Mouse (Mus musculus): ENCODE results near the gene Hbq1b.

Hbq1b gene

DNA sequence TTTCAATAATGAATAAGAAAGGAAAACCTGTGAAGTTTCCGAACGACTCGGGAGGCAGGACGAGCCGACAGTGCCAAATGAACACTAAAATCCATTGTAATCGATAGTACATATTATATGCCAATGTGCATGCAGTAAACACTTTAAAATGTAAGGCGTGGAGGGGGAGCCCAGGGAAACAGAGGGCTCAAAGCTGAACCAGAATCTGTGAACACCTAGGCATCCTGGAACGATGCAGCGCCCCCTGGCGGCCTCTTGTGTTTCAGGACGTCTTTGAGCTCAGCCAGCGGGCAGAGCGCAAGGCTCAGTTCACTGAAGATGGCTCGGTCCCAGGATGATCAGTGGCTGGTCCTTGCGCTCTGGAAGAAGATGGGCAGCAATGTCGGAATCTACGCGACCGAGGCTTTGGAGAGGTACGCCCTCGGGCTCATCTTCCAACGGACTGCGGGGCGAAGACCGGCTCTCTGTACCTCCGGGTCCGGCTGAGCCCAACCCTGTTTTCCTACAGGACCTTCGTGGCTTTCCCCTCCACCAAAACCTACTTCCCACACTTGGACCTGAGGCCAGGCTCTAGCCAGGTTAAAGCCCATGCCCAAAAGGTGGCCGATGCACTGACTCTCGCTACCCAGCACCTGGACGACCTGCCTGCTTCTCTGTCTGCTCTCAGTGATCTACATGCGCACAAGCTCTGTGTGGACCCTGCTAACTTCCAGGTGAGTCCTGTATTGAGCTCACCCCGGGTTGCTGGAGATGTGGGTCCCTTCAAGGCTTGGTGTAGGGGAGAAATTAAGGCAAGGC, at the start of gene Hbq1b:
Gene Hbq1b (plus strand): TSS at position 271 of the 798 bp plus-strand sequence.
- peak; percentile 69 for DNase-seq (ENCODE audit: extremely low spot score, low spot score)

DNA sequence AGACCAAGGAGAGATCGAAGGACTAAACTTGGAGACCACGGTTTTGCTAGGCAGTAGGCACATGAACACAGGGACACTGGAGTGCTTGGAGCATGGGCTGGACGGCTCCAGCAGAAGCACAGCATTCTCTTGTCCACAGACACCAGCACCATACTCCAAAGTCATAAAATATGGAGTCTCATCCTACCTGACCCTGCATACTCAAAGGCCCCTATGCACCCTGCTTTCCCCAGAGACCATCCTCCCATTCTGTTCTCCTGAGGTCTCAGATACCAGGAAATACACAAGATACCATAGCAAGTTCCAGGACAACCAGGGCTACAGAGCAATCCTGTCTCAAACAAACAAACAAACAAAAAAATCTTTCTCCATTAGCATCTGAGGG, 49.4 kb upstream of the Hbq1b start:
- DNase-seq (ENCODE audit: extremely low spot score, low spot score): no peak

DNA sequence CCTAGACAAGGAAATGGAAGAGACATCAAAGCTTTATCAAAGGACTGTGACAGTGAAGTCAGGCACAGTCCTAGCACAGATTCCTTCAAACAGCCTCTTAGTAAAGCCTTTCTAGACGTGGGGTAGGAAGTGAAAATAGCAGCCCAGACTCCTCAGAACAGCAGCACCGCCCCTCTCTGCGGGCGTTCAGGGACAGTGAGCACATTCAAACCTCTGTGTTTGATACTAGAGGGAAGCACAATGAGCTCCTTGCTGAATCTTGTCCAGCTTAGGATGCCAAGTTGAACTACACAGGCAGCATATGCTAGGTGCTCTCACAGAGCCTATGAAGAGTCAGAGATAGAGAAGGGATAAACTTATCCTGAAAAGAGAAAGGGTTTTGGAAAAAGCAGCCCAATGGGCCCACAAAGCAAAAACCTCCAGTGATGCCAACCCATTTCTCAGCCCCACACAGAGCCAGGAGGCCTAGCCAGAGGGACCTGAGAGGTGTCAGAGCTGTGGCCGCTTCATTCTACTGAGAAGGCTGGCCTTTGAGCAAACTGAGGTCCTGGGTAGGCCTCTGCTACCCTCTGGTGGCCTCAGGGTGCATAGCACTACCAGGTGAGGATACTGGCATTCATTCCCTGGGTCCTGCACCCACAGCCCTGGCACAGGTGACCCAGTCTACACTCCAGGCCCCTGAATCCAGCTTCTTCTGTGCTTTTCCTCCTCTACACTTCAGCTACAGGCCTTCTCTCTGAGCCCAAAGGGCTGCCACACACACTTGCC, 48.5 kb upstream of the Hbq1b start:
- DNase-seq (ENCODE audit: extremely low spot score, low spot score): peak; percentile 71

DNA sequence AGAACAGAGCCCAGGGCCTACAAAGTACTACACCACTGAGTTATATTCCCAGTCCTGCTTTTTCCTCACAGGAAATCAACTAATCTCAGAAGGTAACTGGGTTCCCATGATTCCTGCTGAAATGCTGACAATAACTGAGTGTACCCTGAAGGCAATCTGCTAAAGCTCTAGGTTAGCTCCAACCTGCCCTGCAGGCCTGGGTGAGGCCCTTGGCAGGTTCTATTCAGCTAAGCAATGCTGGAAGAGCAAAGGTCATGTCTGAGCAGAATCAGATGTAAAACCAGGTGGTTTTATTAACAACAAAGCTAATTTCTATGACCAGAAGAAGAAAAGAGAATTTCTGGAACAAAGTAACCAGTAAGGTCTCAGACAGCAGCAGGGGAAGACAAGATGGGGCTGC, 45.4 kb upstream of the Hbq1b start:
- DNase-seq (ENCODE audit: extremely low spot score, low spot score): no peak

DNA sequence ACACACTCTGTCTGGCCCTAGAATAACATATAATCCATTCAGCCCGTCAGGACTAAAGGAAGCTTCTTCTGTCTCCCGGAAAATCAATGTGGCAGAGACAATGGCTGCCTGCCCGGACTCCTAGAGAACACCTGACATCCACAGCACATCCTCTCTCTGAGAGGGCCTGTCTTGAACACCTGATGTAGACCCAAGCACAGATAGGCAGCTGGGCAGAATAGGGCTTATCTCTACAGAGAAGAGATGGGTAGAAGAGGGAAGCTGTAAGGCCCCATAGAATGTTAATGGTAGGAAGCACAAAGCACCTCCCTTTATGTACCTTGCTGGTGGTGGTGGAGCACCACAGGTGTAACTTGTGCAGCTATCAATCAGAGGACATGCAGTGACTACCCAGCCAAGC, 44.6 kb upstream of the Hbq1b start:
- DNase-seq (ENCODE audit: extremely low spot score, low spot score): no peak

DNA sequence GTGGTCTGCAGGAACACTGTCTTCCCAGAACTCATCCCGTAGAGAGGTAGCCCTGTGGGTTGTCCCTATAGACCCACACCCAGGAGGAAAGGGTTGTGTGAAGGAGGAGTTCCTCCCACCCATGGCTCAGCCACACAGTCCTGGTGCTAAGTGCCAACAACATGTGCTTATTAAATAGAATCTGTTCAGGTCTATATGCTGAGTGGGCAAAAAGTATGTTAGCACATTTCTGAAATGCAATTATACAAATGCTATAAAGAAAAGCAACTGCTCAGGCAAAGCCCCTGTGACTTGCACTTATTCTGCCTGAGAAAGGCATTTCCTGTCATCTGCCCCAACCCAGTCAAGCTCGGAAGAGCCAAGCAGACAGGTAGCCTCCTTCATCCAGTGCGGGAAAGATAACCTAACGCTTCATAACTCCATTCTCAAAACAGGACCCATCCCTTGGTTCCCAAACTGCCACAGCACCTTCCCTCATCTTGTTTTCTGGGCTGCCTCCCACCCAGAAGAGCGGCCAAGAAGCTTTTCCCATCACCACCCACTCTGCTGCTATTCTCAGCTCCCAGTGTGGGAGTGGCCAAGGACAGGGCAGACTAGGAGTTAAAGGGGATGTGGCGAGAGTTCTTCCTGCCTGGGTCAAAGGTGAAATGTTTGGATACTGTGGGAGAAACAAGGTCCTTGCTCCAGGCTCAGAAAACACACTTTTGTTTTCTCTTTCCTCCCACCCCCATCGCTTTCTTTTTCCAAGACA, 43.4 kb upstream of the Hbq1b start:
- no peak for DNase-seq (ENCODE audit: extremely low spot score, low spot score)

DNA sequence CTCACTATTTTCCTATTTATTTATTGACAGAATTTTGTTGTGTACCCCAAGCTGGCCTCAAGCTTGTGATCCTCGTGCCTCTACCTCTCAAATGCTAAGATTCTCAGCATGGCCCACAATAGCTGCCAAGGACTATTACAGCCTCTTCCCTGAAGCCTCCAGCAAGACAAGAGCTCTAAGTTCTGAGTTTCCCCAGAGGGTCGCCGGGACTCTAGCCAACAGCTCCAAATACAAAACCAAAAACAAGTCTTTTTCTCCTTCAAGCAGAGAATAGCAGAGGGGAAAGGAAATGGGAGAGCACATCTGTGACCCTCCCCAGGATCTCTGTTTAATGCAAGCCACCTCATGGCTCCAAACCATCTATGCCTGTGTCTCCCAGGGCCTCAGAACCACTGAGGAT, 42.7 kb upstream of the Hbq1b start:
- no peak for DNase-seq (ENCODE audit: extremely low spot score, low spot score)

DNA sequence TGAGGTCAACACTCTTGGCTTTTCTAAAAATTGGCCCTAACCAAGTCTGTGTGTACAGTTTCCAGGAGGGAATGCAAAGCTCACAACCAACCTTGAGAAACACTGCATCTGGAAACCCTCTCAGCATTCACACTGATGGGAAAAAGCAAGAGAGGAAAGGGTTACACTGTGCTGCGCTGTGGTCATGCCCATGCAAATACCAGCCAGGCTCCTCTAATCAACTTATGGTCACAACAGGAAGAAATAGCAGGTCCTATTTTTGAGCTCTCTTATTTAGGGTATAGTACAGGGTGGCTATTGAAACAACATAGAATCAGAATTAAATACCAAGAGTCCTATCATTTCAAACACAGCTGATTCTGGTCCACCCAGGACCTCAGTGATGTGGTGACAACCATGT, 42.1 kb upstream of the Hbq1b start:
- no peak for DNase-seq (ENCODE audit: extremely low spot score, low spot score)

DNA sequence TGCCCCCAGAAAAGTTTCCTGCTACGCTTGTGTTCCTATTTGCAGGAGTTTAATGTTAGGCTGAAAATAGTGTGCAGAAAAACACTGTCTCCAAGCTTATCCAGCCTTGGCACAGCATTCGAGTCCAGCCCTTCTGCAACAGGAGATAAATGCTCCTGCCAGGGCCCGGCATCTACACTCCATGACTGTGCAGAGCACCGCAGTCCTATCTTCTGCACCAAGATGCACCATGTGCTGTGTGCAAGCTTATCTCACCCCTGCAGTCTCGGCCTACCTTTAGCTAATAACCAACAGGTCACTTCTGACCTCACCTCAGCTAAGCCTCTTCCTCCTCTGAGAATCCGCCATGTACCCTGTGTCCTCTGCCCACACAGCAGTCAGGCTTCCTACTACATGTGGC, 41.2 kb upstream of the Hbq1b start:
- DNase-seq (ENCODE audit: extremely low spot score, low spot score): no peak

DNA sequence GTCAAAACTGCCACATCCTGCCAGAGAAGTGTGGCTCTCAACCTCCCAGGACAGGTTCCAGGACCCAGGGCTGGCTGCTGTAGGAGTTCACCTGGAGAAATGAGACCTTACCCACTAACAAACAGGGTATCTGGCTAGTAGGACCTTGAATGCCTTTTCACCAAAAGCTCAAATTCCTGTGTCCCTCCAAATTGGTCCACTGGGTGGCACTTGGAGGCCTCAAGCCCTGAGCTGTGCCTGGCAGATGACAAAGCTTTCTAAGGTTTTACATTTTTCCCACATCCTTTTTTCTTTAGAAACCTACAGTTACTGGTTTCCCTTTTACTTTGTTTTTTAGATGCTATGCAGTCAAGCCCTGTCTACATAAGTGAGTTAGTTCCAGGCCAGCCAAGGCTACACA, 39.7 kb upstream of the Hbq1b start:
- no peak for DNase-seq (ENCODE audit: extremely low spot score, low spot score)

DNA sequence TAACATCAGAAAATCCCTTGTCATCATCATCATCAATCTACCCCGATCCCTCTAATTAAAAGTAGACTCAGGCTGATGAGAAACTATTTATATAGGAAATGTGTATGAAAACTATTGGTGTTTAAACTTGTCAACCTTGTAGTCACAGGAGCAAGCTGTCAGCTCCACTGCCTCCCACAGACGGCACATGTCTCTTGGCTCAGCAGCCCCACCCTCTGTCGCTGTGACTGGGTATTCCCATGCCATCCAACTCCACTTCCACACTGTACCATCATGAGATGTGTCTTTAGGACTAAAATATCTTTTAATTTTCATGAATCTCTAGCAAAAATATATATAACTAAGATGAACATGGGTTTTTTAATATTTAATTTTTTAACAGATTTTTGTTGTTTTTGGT, 38.4 kb upstream of the Hbq1b start:
- DNase-seq (ENCODE audit: extremely low spot score, low spot score): no peak

DNA sequence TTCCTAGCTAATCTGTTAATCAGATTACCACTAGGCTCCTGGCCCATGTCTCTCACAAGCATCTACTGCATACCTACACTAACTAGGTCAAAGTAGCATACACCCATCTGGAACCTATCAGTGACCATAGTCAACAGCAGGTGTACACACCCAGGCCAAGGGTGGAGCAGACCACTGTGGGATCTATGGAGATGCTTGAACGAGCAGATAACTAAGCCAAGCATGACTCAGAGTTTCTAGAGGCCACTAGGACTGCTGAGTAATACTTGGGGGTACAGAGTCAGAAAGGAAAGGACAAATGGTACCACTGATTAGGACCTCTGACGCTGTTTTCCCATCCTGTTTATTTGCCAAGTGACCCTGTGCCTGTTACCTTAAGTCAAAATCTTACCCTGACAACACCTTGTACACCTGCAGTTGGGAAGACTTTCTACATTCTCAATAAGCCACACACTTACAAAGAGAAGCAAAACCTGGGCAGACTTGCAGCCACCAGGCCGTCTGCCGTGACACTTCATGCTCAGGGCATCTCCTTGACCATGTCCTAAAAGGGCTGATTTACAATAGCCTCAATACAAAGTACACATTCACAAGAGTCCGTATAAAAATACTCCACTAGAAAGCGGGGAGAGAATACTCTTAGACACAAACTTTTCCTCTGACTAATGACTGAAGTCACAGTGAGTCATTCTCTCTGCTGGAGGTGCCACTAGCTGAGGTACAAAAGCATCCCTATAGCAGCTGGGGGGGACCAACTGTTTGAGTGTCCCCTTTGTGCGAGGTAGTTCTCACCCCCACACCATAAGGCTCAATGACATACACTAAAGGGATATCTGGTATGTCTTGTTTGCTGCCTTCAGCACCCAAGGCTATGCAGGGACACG, 35.6 kb upstream of the Hbq1b start:
- no peak for DNase-seq (ENCODE audit: extremely low spot score, low spot score)

DNA sequence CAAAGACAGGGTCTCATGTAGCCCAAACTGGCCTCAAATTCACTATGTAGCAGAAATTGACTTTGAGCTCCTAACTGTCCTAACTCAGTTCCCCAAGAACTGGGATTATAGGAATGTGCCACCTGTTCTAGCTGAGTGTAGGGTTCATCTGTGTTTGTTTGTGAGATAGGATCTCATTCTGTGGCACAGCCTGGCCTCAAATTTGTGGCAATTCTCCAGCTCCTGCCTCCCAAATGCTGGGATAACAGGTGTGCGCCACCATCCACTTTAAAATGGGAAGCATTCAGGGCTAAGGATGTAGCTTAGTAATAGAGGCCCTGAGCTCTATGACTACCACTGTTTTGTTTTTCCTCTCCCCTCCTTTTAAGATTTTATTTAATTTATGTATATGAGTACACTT, 33.6 kb upstream of the Hbq1b start:
- DNase-seq (ENCODE audit: extremely low spot score, low spot score): no peak

DNA sequence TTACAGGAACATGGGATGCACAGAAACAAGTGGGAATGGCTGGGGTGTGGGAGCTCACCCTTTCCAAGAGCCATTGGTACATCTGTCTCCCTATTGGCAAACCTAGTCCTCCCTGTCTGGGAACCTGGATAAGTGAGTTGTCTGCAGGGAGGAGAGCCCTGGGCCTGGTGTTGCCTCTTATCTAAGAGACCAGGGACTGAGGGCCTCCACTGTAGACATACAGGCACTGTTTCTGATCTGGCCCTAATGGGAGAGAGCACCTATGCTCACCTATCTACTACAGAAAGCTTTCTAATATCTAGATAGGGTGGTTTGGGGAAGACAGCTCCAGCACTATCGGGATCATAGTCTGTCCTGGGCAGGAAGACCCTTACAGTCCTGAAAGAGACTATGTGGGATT, 30.6 kb upstream of the Hbq1b start:
- no peak for DNase-seq (ENCODE audit: extremely low spot score, low spot score)

DNA sequence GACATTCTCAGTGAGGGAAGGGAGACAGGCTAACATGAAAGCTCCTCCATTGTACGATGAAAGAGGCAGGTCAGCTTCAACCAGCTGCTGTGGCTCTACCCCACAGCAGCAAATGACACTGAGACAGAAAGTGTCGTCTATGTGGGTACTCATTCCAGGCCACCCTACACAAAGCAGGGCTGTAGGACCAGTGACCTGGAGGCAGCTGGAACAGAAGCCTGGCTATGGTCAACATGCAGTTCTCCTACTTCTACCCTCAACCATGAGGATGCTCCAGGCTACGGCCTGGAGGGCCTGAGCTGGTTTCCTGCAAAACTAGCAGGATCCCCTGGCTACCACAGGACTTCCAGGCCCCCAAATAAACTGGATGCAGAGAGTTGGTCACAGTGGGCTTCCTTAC, 30.2 kb upstream of the Hbq1b start:
- no peak for DNase-seq (ENCODE audit: extremely low spot score, low spot score)

DNA sequence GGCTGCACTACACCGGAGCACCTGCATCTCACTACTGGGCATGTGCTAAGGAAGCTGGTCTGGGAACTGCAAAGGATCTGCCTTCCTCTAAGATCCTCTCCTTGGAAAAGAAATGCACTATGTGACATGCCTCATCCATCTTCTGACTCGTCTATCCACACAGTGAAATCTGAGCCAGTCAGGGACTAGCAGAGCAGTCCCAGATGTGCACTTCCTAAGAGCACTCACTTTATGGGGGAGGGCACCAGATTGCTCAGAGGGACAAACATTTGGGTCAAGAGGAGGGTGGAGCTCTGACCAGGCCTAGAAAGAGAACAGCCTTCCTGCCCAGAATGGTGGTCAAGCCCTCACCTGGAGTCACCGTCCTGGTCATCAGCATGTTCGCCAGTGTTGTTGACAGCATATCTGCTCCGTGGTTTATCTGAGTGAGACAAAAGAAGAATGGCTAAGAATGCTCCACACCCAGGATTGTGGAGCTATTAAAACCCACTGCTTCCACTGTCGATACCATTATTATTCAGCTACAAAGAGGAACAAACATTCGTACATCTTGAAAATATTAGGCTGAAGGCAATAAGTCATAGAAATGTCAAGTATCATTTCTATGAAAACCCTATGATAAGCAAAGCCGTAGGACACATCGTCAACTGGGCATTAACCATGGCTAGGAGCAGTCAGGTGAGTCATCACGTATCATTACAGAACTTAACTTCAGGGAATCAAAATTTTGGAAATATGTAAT, 23.9 kb upstream of the Hbq1b start:
- peak; percentile 30 for DNase-seq (ENCODE audit: extremely low spot score, low spot score)

DNA sequence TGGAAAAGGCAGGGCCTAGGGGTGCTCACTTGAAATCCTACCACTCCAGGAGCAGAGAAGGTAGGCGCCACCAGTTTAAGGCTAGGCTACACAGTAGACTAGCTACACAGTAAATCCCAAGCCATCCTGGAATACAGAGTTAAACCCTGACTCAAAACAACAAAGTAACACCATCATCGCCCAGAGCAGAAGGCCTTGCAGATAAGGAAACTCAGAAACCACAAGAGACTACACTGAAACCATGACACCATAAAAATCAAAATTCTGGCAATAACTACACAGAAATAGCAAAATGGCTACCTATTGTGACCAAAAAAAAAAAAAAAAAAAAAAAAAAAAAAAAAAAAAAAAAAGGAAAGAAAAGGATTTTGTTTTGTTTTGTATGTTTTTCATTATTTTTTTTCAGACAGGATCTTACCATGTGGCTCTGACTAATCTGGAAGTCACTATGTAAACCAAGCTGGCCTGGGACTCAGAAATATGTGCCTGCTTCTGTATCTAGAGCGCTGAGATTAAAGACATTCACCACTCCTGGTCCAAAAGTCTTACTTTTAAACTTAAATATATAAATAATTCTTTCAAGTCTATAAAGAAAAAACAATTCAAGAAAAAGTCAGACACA, 21.5 kb upstream of the Hbq1b start:
- no peak for DNase-seq (ENCODE audit: extremely low spot score, low spot score)

DNA sequence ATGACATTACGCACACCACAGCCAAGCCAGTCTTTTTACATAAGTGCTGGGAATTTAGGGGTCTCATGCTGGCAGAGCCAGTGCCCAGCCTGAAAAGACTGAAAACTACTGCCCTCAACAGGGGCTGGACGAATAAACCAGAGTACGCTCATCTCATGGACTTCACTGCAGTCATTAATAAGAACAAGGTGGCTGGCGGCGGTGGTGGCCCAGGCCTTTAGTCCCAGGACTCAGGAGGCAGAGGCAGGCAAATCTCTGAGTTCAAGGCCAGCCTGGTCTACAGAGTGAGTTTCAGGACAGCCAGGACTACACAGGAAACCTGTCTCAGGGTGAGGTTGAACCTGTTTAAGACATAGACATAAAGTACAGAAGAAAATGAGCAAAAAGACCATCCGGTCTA, 20.6 kb upstream of the Hbq1b start:
- DNase-seq (ENCODE audit: extremely low spot score, low spot score): no peak

DNA sequence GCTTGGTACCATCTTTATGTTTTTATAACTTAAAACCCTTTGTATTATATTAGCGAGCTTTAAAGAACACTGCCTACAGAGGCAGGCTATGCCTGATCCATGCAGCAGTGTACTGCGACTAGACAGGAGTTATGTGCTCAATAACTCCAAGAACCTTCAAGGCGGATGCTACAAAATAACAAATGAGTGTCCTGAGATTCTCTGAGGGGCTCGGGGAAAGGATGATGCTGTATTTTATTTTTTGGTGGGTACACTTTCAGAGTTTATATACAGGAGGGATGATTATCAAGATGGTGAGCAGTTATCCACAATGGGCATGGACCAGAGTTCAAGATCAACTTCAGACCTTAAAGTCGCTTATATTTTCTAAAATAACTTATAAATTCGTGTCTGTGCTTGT, 20.0 kb upstream of the Hbq1b start:
- no peak for DNase-seq (ENCODE audit: extremely low spot score, low spot score)
